Mouse (Mus musculus) monocyte, adult 59 days (primary cell): ENCODE measurements around the gene Sgsm1. TPM values are rescaled to one million over a fixed set of nuclear protein-coding genes. Genes with fewer than 3 reads are reported as not detected.

Source experiments
- total RNA-seq, 2 experiments: library from RNA; stranded (reverse); gene quantifications; one replicate each; pipeline ENCODE4 v1.2.4; 2023

The Sgsm1 gene
- not detected for total RNA-seq

DNA sequence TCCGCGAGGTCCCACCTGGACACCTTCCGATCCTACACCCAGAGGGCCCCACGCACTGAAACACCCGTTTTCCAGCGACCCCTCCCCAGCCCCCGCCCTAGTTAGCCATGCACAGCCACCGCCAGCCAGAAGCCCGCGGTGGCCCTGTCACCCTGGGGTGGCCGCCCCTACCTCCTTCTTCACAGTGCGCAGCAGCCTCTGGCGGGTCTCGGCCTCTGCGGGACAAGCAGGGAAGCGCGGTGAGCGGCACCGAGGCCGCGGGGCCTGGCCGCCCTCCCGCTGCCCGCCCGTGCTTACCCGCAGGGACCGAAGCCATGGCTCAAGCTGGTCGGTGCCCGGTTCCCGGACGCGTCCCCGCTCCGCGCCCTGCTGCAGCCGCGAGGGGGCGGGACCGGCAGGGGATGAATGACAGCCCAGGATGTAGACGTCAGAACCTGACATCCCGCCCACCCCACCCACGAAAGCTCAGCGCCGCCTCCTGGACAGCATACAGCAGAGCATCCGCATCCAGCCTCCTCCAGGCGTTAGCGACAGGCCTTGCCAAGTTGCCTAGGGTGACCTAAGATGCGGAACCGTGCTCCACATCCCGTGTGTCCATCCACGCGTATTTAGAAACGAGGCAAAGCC, at the start of gene Sgsm1:
TSS of gene Sgsm1 (minus strand) at position 410 of the 627 bp plus-strand sequence.

DNA sequence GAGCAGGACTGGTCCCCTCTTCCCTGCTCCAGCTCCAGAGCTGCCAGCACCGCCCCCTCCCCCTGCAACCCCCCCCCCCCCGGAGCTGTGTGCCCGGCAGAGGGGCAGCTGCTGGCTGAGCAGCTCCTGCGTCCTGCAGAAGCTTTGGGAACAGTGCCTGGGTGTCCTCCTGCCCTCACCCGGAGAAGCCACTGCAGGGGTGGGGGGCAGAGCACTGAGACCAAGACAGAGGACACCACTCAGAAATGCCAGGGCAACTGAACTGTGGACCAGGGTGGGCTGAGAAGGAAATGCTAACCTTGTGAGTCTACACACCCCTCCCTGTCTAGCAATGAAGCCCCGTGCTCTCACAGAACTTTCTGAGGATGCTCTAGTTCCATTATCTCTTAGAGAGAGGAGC, 46.6 kb upstream of the Sgsm1 start, which contains the start of gene Aym1:
TSS of gene Aym1 (plus strand) at position 109 of the 400 bp plus-strand sequence.

DNA sequence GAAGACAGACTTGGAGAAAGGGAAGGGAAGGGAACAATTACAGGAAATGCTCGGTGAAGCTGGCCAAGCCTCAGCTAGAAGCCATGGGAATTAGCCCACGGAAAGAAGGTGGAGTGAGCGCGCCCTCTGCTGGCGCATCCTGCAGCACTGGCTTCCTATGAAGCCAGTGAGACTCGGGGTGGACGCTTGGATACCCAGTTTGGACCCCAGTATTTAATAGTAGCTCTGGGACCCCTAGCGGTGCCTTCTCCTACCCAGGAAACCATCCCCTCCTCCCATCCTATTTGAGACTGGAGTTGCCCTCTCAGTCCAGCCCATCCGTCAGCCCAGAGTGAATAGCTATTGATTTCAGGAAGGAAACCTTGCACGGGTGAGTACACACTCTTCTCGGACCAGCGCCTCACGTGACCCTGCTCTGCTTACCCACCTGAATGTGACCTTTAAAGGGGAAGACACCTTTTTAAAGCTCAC, 83.9 kb downstream of the Sgsm1 start, which contains the start of gene Tmem211:
TSS of gene Tmem211 (plus strand) at position 278 of the 471 bp plus-strand sequence.

DNA sequence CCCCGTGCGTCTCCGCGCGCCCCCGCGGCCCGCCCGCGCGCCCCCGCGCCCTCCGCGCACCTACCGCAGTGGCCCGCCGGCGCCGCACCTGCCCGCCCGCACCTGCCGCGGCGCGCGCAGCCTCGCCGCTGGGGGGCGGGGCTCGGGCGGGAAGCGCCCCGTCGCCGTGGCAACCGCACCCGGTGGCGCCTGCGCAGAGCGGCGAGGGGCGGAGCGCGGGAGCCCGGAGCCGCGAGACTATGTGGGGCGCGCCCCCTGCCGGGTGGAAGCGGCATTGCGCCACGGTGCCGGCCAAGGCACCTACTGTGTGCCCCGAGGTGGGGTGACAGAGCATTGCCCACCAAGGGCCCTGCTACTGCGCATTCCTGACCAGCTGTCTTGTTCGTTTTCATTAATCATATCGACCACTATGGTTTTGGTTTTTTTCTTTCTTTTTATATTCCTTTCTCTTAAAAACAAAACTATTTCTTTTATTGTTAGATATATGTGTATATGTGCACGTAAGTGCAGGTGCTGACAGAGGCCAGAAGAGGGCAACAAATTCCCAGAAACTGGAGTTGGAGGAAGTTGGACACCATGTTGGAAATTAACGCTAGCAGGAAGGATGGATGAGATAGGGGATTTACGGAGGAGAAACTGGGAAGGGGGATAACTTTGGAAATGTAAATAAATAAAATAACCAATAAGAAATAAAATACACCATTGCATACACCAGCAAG, 89.3 kb downstream of the Sgsm1 start, which contains the start of gene 2900026A02Rik:
TSS of gene 2900026A02Rik (minus strand) at position 90 of the 719 bp plus-strand sequence.

Other genes starting within 250 kb of the Sgsm1 start
- gene Crybb2, start 240.7 kb downstream of the Sgsm1 start, total RNA-seq, result not detected
- not detected for gene Crybb3, start 229.2 kb downstream of the Sgsm1 start, total RNA-seq
- gene 2900026A02Rik, start 89.5 kb downstream of the Sgsm1 start, total RNA-seq, result 1 to 10 TPM; 7.0 to 7.7 TPM
- not detected for gene Tmem211, start 83.9 kb downstream of the Sgsm1 start, total RNA-seq
- not detected for gene Aym1, start 46.5 kb upstream of the Sgsm1 start, total RNA-seq
- gene Wscd2, start 179.5 kb upstream of the Sgsm1 start, total RNA-seq, result not detected